ENCODE assay signal across 23 mouse cellular contexts in genomic region chr1:182988646-182989045, GRCm38 (mm10). TPM values are rescaled to one million over a fixed set of nuclear protein-coding genes. Genes with fewer than 3 reads are reported as not detected.
DNase-seq lines count a peak whose midpoint lies in the region; ATAC-seq lines count a peak whose summit lies in the region.
"Had no signal": no experiment of that assay in that cellular context is flagged by ENCODE, and none has a peak within 500 bp of the region (broad histone marks: within the 10 kb centered on the region; RNA-seq: fewer than 3 reads in every experiment).

No protein-coding gene starts in this region.

- H3K9me3 ChIP-seq in heart, embryonic 15.5 days (replicated peaks) = no peaks in the 10 kb centered on the region
- H3K9me3 ChIP-seq in lung, embryonic 15.5 days = no peaks in the 10 kb centered on the region
- H3K9me3 ChIP-seq: forebrain, embryonic 10.5 days; forebrain, embryonic 13.5 days; heart, embryonic 10.5 days; heart, embryonic 13.5 days; hindbrain, embryonic 12.5 days; hindbrain, embryonic 15.5 days had no signal

- DNase-seq in heart, adult 11 months = no peak
- DNase-seq in lung, adult 18-20 months = no peak
- DNase-seq in lung, postnatal 10 days = peak; percentile 66
- DNase-seq in lung, postnatal 36 days = no peak
- DNase-seq: adrenal gland, postnatal 10 days; adrenal gland, postnatal 36 days; B cell, adult 2 months; cerebellum, adult 18-20 months; cerebellum, adult 9-10 months; cerebellum, postnatal 14 days; gastrocnemius, postnatal 25 days; heart, adult 2 months had no signal

- no peaks in the 10 kb centered on the region for H3K27me3 ChIP-seq in heart, embryonic 15.5 days
- H3K27me3 ChIP-seq in lung, embryonic 15.5 days = peaks cover 8% of the 10 kb centered on the region; the same call in 1 of the 2 replicates
- H3K27me3 ChIP-seq: heart, embryonic 13.5 days; hindbrain, embryonic 12.5 days; hindbrain, embryonic 15.5 days; Patski had no signal

- no peaks in the 10 kb centered on the region for H3K36me3 ChIP-seq in heart, embryonic 15.5 days
- H3K36me3 ChIP-seq in lung, embryonic 15.5 days = no peaks in the 10 kb centered on the region
- H3K36me3 ChIP-seq: forebrain, embryonic 10.5 days; G1E; heart, embryonic 10.5 days; heart, embryonic 13.5 days; hindbrain, embryonic 12.5 days; hindbrain, embryonic 15.5 days had no signal

- ATAC-seq in heart, embryonic 15.5 days (replicated peaks; ENCODE audit: insufficient number of reproducible peaks, insufficient read depth, low FRiP score, low read depth) = peak; percentile 36; the same call in 1 of the 2 replicates
- peak; percentile 78 for ATAC-seq in lung, embryonic 15.5 days (ENCODE audit: borderline replicate concordance, extremely low read depth, low FRiP score, low TSS enrichment)
- ATAC-seq: forebrain, embryonic 13.5 days; forebrain, embryonic 16.5 days; Patski had no signal

- H3K4me1 ChIP-seq in heart, embryonic 15.5 days (replicated peaks) = peaks cover 13% of the 10 kb centered on the region
- H3K4me1 ChIP-seq in lung, embryonic 15.5 days = peaks cover 26% of the 10 kb centered on the region

- WGBS in heart, embryonic 15.5 days = 62% methylated on average over 3 of the region's 3 CpGs
- WGBS in lung, embryonic 15.5 days = 32% methylated on average over 3 of the region's 3 CpGs

- no peak overlapping the region for H3K27ac ChIP-seq in heart, embryonic 15.5 days
- peak overlapping the region; percentile 47; the same call in 1 of the 2 replicates for H3K27ac ChIP-seq in lung, embryonic 15.5 days
- H3K27ac ChIP-seq: forebrain, embryonic 10.5 days; forebrain, embryonic 13.5 days; heart, adult 2 months; heart, embryonic 10.5 days; heart, embryonic 13.5 days; hindbrain, embryonic 12.5 days; hindbrain, embryonic 15.5 days had no signal

- no peak overlapping the region for H3K4me3 ChIP-seq in heart, embryonic 15.5 days
- no peak overlapping the region for H3K4me3 ChIP-seq in lung, embryonic 15.5 days
- H3K4me3 ChIP-seq: forebrain, embryonic 10.5 days; forebrain, embryonic 13.5 days; heart, adult 2 months; heart, embryonic 10.5 days; heart, embryonic 13.5 days; hindbrain, embryonic 12.5 days; hindbrain, embryonic 15.5 days had no signal

- H3K4me2 ChIP-seq in heart, embryonic 15.5 days = no peak overlapping the region
- H3K4me2 ChIP-seq in lung, embryonic 15.5 days = no peak overlapping the region
- H3K4me2 ChIP-seq: forebrain, embryonic 13.5 days; heart, embryonic 13.5 days; hindbrain, embryonic 12.5 days; hindbrain, embryonic 15.5 days had no signal

- H3K9ac ChIP-seq in heart, embryonic 15.5 days = no peak overlapping the region
- H3K9ac ChIP-seq in lung, embryonic 15.5 days = no peak overlapping the region
- H3K9ac ChIP-seq: forebrain, embryonic 13.5 days; heart, embryonic 13.5 days; hindbrain, embryonic 12.5 days; hindbrain, embryonic 15.5 days had no signal

RNA-seq across cellular contexts. Expression of gene Tlr5, which starts 34.1 kb away (rescaled TPM):
- polyA plus RNA-seq in heart, embryonic 15.5 days (2015; fragmentation: Nextera tagmentation; extraction: Ambion mirVana) = 1.8 and 2.4 TPM in 2 replicates
- polyA plus RNA-seq in lung, embryonic 15.5 days (2015; fragmentation: Nextera tagmentation; extraction: Ambion mirVana) = 1.2 and 1.3 TPM in 2 replicates
- polyA plus RNA-seq: G1E, Patski had no signal
